Mouse (Mus musculus): Measurements from ENCODE around the gene Alox8.

GRCm38 (mm10) chr11:69197194-69197593 lies 449 bp downstream of the Alox8 start:
- TF ChIP-seq CTCF (IDR thresholded peaks at IDR 0.05; ENCODE audit: borderline replicate concordance, insufficient read depth, low read length) (no peak), POLR2A (IDR thresholded peaks at IDR 0.05; ENCODE audit: low read depth, low read length) (no peak)
